Mouse (Mus musculus): ENCODE measurements around the gene Rexo4. TPM values are rescaled to one million over a fixed set of nuclear protein-coding genes. Genes with fewer than 3 reads are reported as not detected.

The Rexo4 gene
- total RNA-seq, 2 experiments from 2014 or later = 16.0 to 19.1 TPM

DNA sequence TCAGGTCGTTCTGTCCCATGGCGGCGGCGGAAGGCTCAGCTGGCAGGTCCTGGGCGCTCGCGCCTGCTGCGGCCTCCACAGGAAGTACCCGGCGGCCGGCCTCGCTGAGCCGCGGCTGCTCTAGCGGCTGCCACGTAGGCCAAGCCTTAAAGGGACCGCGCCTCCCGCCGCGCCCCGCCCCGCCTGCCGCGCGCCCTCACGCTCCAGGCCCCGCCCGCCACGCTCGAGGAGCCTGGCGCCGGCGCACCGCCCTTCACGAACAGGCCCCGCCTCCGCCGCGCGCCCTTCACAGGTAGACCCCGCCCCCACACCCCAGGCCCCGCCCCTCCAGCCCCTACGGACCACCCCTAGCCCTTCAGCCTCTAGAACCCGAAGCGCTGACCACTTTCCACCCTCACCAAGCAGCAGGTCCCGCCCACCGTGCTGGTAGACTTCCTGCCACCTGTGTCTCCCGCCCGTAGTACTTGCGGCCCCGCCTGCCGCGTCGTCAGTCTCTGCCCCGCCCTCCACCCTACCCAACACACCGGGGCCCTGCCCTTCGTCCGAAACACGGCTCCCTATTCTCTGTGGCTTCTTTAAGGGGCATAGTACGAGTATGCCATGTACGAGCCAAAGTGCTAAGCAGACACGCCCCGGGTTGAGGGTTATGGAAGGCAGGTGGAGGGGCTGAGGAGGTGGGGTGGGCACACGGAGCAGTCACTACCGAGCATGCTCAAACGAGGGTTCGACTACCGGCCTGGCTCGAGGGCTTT is 30.7 kb downstream of the Rexo4 start, which contains the start of the genes Surf4 and Stkld1:
Gene Surf4 (minus strand): TSS at position 625 of the 752 bp plus-strand sequence.
Gene Stkld1 (plus strand): TSS at position 744 of the 752 bp plus-strand sequence.
- TF ChIP-seq CTCF (IDR thresholded peaks at IDR 0.05) = peak; percentile 4; the same call in 1 of the 2 replicates
- DNase-seq = peak; percentile 97
- intact Hi-C loops (cut with DNase I) = loop anchor here (2.0 kb wide), 1 partner anchor 23 kb away; the partner anchor contains the start of genes Med22 and Rpl7a
- H3K27ac ChIP-seq = peak within 1 kb of the TSS; percentile 98
- H3K4me3 ChIP-seq = peak within 1 kb of the TSS; percentile 100

DNA sequence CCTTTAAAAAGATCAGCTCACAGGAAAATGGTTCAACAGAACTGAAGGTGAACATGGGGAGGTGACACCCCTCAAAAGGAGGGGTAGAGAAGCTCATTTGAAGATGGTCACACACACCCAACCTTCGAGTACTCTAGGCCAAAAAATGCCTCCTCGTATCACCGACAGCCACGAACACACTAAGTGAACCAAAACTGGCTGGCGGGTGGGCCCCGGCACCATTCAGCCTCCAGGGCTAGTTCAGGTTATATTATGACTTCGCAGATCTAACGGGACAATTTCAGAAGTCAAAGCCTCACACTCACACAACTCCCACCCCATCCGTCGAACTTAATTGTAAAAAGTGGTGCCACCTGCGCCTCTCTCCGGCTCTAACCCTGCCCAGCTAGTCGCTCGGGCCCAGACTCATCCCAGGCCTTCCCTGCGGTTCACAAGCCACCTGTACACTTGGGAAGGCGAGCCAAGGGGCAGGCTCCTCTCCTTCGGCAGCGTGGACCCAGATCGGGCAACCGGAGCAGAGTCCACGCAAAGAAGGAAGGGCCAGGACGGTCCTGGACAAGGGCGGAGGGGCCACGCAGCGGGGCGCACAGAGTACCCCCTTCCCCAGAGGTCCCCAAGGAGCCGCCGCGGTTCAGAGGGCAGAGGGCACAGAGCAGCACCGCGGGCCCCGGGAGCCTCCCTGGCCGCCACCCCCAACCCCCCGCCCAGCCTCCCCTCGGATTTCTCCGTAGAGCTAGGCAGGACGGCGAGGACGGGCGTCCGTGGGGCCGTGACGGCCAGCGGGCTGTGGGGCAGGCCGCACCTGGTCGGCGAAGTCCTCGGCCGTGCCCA is 31.5 kb downstream of the Rexo4 start:
- DNase-seq = no peak
- Histone ChIP-seq H3K4me3 (peak overlapping the region; percentile 100), H3K27ac (peak overlapping the region; percentile 98)
- intact Hi-C loops (cut with DNase I) = loop anchor here (2.0 kb wide), 1 partner anchor 22 kb away; the partner anchor contains the start of genes Med22 and Rpl7a
- no peak for TF ChIP-seq CTCF (IDR thresholded peaks at IDR 0.05)

DNA sequence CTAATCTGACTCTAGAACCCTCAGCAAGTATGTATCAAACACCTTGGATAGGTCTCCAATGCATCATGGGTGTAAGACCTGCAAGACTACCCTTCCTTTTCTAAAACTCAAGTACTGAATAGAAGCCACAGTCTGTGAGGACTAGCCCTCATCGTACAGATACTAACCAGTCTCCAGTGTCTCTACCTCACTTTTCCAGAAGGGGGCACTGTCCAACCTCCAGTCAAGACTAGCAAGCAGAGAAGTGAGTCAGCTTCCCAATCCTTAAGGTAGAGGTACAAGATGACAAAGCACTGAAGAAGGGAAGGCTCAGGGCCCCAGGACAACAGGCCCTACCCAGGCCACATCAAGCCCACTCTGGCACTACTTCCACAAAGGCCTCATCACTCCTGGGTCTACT is 33.8 kb downstream of the Rexo4 start:
- Histone ChIP-seq H3K27ac (peak overlapping the region; percentile 56), H3K4me3 (peak overlapping the region; percentile 36)
- TF ChIP-seq CTCF (IDR thresholded peaks at IDR 0.05) = peak; percentile 75
- intact Hi-C loops (cut with DNase I) = loop anchor here (1.0 kb wide), 1 partner anchor 108 kb away; no protein-coding TSS in a partner anchor
- DNase-seq = peak; percentile 66

DNA sequence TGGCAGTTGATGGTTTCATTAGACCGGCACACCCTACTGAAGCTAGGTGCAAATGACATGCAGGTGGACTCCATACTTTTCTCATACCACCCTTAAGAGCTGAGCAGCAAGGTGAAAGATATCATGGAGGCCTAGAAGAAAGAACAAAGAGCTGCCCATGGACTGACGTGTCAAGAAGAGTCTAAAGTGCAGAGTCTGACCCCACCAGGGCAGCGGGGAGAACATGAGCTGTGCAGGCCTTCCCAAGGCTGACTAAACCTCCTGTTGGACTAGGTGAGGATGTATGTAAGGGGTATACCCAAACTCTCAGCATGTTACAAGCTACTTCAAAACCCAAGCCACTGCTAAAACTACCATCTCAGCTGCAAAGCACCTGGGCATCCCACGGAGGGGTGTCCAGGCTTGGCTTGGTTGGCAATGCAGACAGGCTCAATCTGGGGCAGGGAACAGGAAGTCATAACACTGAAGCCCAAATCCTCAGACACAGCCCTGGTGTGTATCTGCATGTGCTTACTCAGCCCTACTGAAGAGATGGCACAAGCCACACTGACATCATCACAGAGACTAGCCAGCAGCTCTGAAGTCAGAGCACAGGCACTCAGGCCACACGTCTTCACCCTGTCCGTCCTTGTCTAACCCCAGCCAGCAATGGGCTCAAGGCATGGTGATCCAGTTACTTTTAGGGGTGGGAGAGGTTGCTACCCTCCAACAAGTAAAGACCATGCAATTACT is 36.3 kb downstream of the Rexo4 start:
- intact Hi-C loops (cut with DNase I) = no loop called here
- Histone ChIP-seq H3K27ac (peak overlapping the region; percentile 35), H3K4me3 (no peak overlapping the region)
- DNase-seq = peak; percentile 50
- TF ChIP-seq CTCF (IDR thresholded peaks at IDR 0.05) = no peak

DNA sequence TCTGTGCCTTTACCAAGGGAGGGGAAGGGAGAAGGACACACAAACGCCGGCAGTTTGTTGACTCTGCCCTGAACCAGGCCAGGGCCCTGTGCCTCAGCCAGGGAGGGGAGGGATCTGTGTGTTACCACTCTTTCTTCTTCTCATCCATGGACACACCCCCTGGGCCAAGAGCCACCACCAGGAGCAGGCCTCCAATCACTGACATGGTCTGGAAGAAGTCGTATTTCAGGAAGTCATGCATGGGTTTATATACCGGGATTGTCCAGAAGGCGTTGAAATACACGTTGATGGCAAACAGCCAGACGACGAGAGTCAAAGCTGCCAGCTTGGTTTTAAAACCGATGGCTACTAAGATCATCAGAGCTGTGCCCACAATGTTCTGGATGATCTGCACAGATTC is 42.4 kb downstream of the Rexo4 start:
- TF ChIP-seq CTCF (IDR thresholded peaks at IDR 0.05) = no peak
- H3K27ac ChIP-seq = peak overlapping the region; percentile 12; the same call in 1 of the 2 replicates

DNA sequence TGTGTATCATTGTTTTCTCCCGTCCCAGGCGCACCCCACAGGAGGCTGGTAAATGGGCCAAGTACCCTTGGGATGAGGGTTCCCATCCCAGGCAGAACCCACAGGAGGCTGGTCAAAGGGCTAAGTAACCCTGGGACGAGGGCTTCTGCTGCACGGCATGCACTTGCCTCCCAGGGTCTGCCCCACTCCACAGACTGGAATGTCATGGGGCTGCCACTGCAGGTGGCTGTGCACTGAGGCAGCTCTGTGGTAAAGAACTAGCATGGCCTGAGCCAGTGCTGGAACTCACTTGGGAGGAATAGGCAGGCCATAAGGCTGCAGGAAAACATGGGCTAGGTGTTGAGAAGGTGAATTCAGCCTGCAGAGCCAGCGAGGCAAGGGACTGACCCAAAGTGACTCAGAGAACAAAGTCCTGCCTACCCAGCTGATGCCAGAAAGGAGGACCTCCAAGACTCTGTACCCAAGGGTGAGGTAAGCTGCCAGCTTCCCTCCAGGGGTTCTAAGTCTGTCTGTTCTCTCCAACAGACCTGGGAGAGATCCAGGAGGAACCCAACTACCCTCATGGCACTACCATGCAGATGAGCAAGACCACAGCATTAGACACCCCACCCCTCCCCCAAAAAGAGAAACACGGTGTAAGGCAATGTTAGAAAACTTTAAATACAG is 43.9 kb downstream of the Rexo4 start:
- TF ChIP-seq CTCF (IDR thresholded peaks at IDR 0.05) = no peak
- Histone ChIP-seq H3K27ac (no peak overlapping the region), H3K4me3 (no peak overlapping the region)
- intact Hi-C loops (cut with DNase I) = no loop called here
- DNase-seq = no peak

More for the DNA sequence above, 42.4 kb downstream of the Rexo4 start:
- no peak for DNase-seq
- H3K4me3 ChIP-seq = no peak overlapping the region
- intact Hi-C loops (cut with DNase I) = no loop called here

DNA sequence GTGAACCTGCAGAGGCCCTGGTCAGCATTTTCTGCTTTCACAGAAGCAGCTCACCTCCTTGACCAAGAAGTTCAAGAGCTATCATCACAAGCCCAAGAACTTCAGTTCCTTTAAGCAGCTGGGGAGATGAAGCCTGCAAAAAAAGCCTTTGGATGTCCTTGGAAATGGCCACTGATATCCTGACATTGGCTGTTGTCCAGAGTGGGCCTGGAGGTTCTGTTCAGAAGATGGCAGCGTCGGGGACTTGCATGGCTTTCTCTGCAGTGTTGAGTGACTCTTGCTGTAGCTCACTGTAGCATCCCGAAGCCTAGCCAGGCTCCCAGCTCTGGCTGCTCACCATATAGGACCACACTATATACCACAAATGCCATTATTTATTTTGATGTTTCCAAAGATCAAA is 44.5 kb downstream of the Rexo4 start:
- intact Hi-C loops (cut with DNase I) = no loop called here
- H3K4me3 ChIP-seq = no peak overlapping the region
- no peak for DNase-seq
- H3K27ac ChIP-seq = no peak overlapping the region
- no peak for TF ChIP-seq CTCF (IDR thresholded peaks at IDR 0.05)

DNA sequence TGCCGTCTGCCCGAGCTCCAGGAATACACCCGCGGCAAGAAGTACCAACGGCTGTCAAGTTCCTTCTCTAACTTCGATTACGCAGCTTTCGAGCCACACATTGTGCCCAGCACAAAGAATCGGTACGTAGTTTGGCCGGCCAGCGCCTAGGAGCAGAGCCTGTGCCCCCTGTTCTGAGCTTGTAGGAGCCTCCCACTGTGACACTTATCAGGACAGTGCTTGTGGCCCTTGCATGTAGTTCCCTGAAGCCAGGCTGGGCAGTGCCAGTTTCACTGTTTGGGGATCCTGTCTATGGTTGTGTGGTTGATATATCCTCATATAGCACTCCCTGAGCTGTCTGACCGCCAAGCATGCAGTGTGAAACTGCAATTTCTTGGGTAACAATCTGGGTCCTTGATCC is 47.4 kb downstream of the Rexo4 start:
- peak overlapping the region; percentile 93 for H3K27ac ChIP-seq
- no peak for DNase-seq
- no peak for TF ChIP-seq CTCF (IDR thresholded peaks at IDR 0.05)
- intact Hi-C loops (cut with DNase I) = no loop called here
- peak overlapping the region; percentile 89 for H3K4me3 ChIP-seq

DNA sequence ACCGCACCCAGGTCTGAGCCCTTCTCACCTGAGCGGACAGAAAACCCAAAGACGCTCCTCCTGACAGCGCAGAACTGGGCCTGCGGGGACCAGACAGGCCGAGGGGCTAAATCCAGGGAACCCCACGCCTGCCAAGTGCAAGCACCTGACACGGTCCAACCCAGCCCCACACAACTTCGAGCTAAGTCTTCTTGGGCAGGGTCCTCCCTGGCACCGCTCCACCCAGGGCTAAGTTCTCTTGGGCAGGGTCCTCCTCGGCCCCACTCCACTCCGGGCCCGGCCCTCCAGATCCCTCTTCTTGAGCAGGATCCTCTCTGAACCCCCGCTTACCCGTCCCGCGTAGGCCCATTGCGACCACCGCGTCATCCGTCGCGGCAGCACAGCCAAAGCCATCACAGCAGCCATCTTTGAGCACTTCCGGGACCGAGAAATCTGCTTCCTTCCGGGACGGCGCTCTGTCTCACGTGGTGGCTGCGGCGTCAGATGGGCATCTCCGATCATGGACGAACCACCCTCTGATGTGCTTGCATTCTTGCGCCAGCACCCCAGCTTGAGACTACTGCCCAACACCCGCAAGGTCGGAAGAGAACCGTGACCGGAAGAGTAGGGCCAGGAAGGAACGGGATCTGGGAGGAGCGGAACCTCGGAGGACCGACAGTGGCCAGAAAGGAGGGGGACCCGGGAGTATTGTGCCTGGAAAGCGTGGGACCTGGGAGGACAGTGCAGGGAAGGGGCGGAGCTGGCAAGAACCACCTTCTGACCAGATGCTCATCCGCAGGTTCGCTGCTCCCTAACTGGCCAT is 48.1 kb downstream of the Rexo4 start, which contains the start of the genes Surf2 and Surf1:
Gene Surf2 (plus strand): TSS at position 441 of the 802 bp plus-strand sequence.
Gene Surf1 (minus strand): TSS at position 604 of the 802 bp plus-strand sequence.
- peak; percentile 85 for DNase-seq
- Histone ChIP-seq H3K27ac (peak within 1 kb of the TSS; percentile 93), H3K4me3 (peak within 1 kb of the TSS; percentile 89)
- intact Hi-C loops (cut with DNase I) = no loop called here
- TF ChIP-seq CTCF (IDR thresholded peaks at IDR 0.05) = no peak

DNA sequence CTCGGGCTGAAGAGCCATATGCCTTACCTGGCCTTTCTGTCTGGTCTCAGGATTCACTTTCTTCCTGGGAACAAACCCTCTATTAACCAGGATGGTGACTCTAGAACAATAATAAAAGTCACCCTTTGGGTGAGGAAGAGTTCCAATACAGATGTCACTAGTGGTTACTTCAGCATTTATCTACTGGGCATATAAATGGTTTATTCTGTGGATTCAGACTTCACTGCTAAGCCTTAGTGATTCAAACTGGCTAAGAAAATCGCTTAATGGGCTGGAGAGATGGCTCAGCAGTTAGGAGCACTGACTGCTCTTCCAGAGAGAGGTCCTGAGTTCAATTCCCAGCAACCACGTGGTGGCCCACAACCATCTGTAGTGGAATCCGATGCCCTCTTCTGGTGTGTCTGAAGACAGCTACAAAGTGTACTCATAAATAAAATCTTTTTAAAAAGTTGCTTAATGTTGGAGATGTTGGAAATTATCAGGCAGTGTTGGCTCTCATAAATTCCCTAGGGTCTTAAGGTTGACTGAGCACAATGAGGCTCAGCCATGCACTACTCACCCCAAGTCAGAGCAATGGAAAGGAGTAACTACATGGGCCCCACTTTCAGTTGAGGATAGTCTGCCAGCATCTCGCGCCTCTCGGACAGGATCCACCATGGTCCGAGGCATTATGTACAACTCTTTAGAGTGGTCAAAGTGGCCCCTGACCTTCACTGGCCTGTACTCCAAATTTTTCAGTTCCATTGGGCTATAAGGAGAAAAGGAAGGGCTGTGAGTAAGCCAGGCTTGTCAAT is 49.8 kb downstream of the Rexo4 start:
- no peak overlapping the region for H3K27ac ChIP-seq
- TF ChIP-seq CTCF (IDR thresholded peaks at IDR 0.05) = no peak
- DNase-seq = no peak
- intact Hi-C loops (cut with DNase I) = no loop called here
- peak overlapping the region; percentile 89; the same call in 1 of the 2 replicates for H3K4me3 ChIP-seq
